Mouse (Mus musculus): ENCODE results near the gene Vmn1r175. TPM values are rescaled to one million over a fixed set of nuclear protein-coding genes. Genes with fewer than 3 reads are reported as not detected.

Vmn1r175 gene
- polyA plus RNA-seq (2014; fragmentation: Illumina TruSeq; extraction: RNeasy Lipid Tissue Mini Kit (QIAGEN cat#74804); ENCODE audit: low read depth, low replicate concordance): not detected

GRCm38 (mm10) chr7:23810543-23810942 is at the start of gene Vmn1r175:
Vmn1r175 (minus strand) TSS chr7:23810643.

DNA sequence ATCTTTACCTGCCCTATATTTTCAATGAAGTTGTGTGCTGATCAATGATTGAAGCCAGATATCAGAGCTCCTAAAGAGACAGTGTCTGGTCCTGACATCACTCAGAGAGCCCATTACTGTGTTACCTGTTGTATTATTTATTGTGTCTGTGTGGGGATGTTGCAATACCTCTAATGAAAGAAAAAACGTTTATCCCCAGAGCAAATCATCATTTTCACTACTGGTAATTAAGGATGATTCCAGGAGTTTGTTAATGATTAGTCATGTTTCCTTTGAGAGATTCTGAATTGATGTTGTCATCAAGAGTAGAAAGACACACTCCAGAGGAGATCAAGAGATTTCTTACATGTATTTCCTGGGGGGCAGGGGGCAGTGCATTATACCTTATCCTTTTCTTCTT is 26.8 kb upstream of the Vmn1r175 start, which contains the start of gene Vmn1r176:
TSS of gene Vmn1r176 (minus strand) at position 101 of the 400 bp plus-strand sequence.

Other genes starting within 250 kb of the Vmn1r175 start
- not detected for gene Vmn1r169, start 235.1 kb downstream of the Vmn1r175 start, polyA plus RNA-seq (2014; fragmentation: Illumina TruSeq; extraction: RNeasy Lipid Tissue Mini Kit (QIAGEN cat#74804); ENCODE audit: low read depth, low replicate concordance)
- not detected for gene Vmn1r170, start 204.5 kb downstream of the Vmn1r175 start, polyA plus RNA-seq (2014; fragmentation: Illumina TruSeq; extraction: RNeasy Lipid Tissue Mini Kit (QIAGEN cat#74804); ENCODE audit: low read depth, low replicate concordance)
- gene Vmn1r171, start 179.9 kb downstream of the Vmn1r175 start, polyA plus RNA-seq (2014; fragmentation: Illumina TruSeq; extraction: RNeasy Lipid Tissue Mini Kit (QIAGEN cat#74804); ENCODE audit: low read depth, low replicate concordance): not detected
- gene Vmn1r172, start 152.3 kb downstream of the Vmn1r175 start, polyA plus RNA-seq (2014; fragmentation: Illumina TruSeq; extraction: RNeasy Lipid Tissue Mini Kit (QIAGEN cat#74804); ENCODE audit: low read depth, low replicate concordance): not detected
- gene Vmn1r173, start 109.9 kb downstream of the Vmn1r175 start, polyA plus RNA-seq (2014; fragmentation: Illumina TruSeq; extraction: RNeasy Lipid Tissue Mini Kit (QIAGEN cat#74804); ENCODE audit: low read depth, low replicate concordance): not detected
- not detected for gene Vmn1r174, start 58.4 kb downstream of the Vmn1r175 start, polyA plus RNA-seq (2014; fragmentation: Illumina TruSeq; extraction: RNeasy Lipid Tissue Mini Kit (QIAGEN cat#74804); ENCODE audit: low read depth, low replicate concordance)
- gene Vmn1r176, start 26.7 kb upstream of the Vmn1r175 start, polyA plus RNA-seq (2014; fragmentation: Illumina TruSeq; extraction: RNeasy Lipid Tissue Mini Kit (QIAGEN cat#74804); ENCODE audit: low read depth, low replicate concordance): not detected
- not detected for gene Vmn1r177, start 55.8 kb upstream of the Vmn1r175 start, polyA plus RNA-seq (2014; fragmentation: Illumina TruSeq; extraction: RNeasy Lipid Tissue Mini Kit (QIAGEN cat#74804); ENCODE audit: low read depth, low replicate concordance)
- gene Vmn1r178, start 81.4 kb upstream of the Vmn1r175 start, polyA plus RNA-seq (2014; fragmentation: Illumina TruSeq; extraction: RNeasy Lipid Tissue Mini Kit (QIAGEN cat#74804); ENCODE audit: low read depth, low replicate concordance): not detected
- gene Vmn1r179, start 116.3 kb upstream of the Vmn1r175 start, polyA plus RNA-seq (2014; fragmentation: Illumina TruSeq; extraction: RNeasy Lipid Tissue Mini Kit (QIAGEN cat#74804); ENCODE audit: low read depth, low replicate concordance): not detected
- not detected for gene Vmn1r180, start 140.0 kb upstream of the Vmn1r175 start, polyA plus RNA-seq (2014; fragmentation: Illumina TruSeq; extraction: RNeasy Lipid Tissue Mini Kit (QIAGEN cat#74804); ENCODE audit: low read depth, low replicate concordance)
- gene Vmn1r181, start 164.0 kb upstream of the Vmn1r175 start, polyA plus RNA-seq (2014; fragmentation: Illumina TruSeq; extraction: RNeasy Lipid Tissue Mini Kit (QIAGEN cat#74804); ENCODE audit: low read depth, low replicate concordance): 0.28 TPM
- not detected for gene V1rd19, start 191.0 kb upstream of the Vmn1r175 start, polyA plus RNA-seq (2014; fragmentation: Illumina TruSeq; extraction: RNeasy Lipid Tissue Mini Kit (QIAGEN cat#74804); ENCODE audit: low read depth, low replicate concordance)
- gene Vmn1r183, start 242.6 kb upstream of the Vmn1r175 start, polyA plus RNA-seq (2014; fragmentation: Illumina TruSeq; extraction: RNeasy Lipid Tissue Mini Kit (QIAGEN cat#74804); ENCODE audit: low read depth, low replicate concordance): not detected

Measured in sigmoid colon, adult 10 weeks (tissue).